31 mouse cellular contexts compared by ENCODE assay signal in the genomic region with DNA sequence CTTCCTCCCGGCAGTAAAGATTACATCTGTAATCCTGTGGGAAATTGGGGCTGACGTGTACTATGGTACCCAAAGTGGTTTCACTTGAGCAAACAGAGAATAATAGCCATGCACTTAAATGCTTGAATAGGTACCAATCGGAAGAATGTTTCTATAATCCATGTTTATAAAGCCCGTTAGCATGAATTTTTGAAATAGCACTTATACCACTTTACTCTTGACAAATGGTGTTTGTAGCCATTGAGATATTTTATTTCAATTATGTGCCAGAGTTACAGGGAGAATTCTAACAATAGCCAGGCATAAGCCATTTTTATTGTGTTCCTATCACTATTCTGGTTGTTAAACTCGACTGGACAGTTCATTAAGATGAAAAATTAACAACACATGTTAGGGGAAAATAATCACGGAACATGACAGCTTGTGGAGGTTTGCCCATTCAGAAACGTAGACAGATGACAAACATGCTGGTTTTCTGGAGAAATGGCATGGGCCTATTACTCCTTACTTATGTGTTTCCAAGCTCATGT.
"Had no signal": no experiment of that assay in that cellular context is flagged by ENCODE, and none has a peak within 500 bp of the region (broad histone marks: within the 10 kb centered on the region; RNA-seq: fewer than 3 reads in every experiment).

No protein-coding gene starts in this region.

- H3K36me3 ChIP-seq: liver, embryonic 12.5 days; liver, embryonic 13.5 days; liver, embryonic 15.5 days; lung, embryonic 15.5 days; midbrain, embryonic 10.5 days; midbrain, embryonic 12.5 days; midbrain, embryonic 13.5 days; midbrain, embryonic 15.5 days had no signal

- H3K27ac ChIP-seq: left cerebral cortex, adult 2 months; limb, embryonic 10.5 days; limb, embryonic 12.5 days; limb, embryonic 13.5 days; limb, embryonic 15.5 days; liver, embryonic 12.5 days; liver, embryonic 13.5 days; liver, embryonic 14.5 days; liver, embryonic 15.5 days; lung, embryonic 15.5 days; macrophage; midbrain, embryonic 10.5 days; midbrain, embryonic 12.5 days; midbrain, embryonic 13.5 days; midbrain, embryonic 15.5 days had no signal

- H3K4me3 ChIP-seq: left cerebral cortex, adult 2 months; limb, embryonic 10.5 days; limb, embryonic 12.5 days; limb, embryonic 13.5 days; limb, embryonic 15.5 days; liver, embryonic 12.5 days; liver, embryonic 13.5 days; liver, embryonic 15.5 days; lung, embryonic 15.5 days; megakaryocyte, embryonic 14.5 days; midbrain, embryonic 10.5 days; midbrain, embryonic 12.5 days; midbrain, embryonic 13.5 days; midbrain, embryonic 15.5 days; myocyte had no signal

- H3K27me3 ChIP-seq: limb, embryonic 12.5 days; limb, embryonic 13.5 days; limb, embryonic 15.5 days; liver, embryonic 12.5 days; liver, embryonic 13.5 days; liver, embryonic 15.5 days; lung, embryonic 15.5 days; megakaryocyte, embryonic 14.5 days; midbrain, embryonic 15.5 days had no signal

- ATAC-seq: liver, embryonic 12.5 days; liver, postnatal 0 days; midbrain, embryonic 13.5 days; midbrain, embryonic 15.5 days; midbrain, embryonic 16.5 days had no signal

- DNase-seq: left cerebral cortex, postnatal 4 days; liver; liver, embryonic 13.5 days; liver, postnatal 0 days; lung, adult 18-20 months; lung, adult 2 months; lung, embryonic 14.5 days; lung, postnatal 10 days; lung, postnatal 14 days; lung, postnatal 36 days; lung, postnatal 4 days; midbrain, embryonic 14.5 days had no signal

- H3K4me1 ChIP-seq: limb, embryonic 15.5 days; liver, embryonic 12.5 days; liver, embryonic 13.5 days; liver, embryonic 15.5 days; lung, embryonic 15.5 days; megakaryocyte, embryonic 14.5 days; midbrain, embryonic 15.5 days had no signal

- H3K4me2 ChIP-seq: limb, embryonic 12.5 days; limb, embryonic 13.5 days; limb, embryonic 15.5 days; liver, embryonic 11.5 days; liver, embryonic 12.5 days; liver, embryonic 13.5 days; liver, embryonic 15.5 days; lung, embryonic 14.5 days; lung, embryonic 15.5 days; midbrain, embryonic 11.5 days; midbrain, embryonic 12.5 days; midbrain, embryonic 13.5 days; midbrain, embryonic 15.5 days had no signal

- H3K9ac ChIP-seq: limb, embryonic 12.5 days; limb, embryonic 13.5 days; limb, embryonic 15.5 days; liver, embryonic 12.5 days; liver, embryonic 13.5 days; liver, embryonic 14.5 days; liver, embryonic 15.5 days; liver, postnatal 0 days; lung, embryonic 14.5 days; lung, embryonic 15.5 days; midbrain, embryonic 12.5 days; midbrain, embryonic 13.5 days; midbrain, embryonic 15.5 days had no signal

- H3K9me3 ChIP-seq: limb, embryonic 10.5 days; limb, embryonic 12.5 days; limb, embryonic 13.5 days; limb, embryonic 15.5 days; liver, embryonic 12.5 days; liver, embryonic 13.5 days; liver, embryonic 15.5 days; lung, embryonic 15.5 days; megakaryocyte, embryonic 14.5 days; midbrain, embryonic 10.5 days; midbrain, embryonic 12.5 days; midbrain, embryonic 13.5 days; midbrain, embryonic 15.5 days had no signal
